Comparison of ENCODE assay signal across 7 mouse cellular contexts in the genomic region with DNA sequence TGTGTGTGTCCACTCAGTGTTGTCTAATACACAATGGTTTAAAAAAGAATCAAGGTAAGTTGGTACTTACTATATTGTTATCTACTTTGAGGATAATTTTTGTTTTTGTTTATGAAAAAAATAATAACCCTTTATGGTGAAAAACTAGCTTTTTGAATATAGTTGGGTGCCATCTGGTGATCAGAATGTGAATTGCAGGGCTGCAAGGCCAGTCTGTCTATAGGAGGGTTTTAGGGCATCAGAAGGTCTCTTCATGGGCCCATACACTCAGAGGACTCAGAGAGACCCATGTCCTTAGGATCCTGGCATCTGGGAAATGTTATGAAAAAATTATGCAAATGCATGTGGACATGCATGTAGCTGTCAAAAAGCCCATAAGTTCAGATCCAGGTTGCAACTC. TPM values are rescaled to one million over a fixed set of nuclear protein-coding genes. Genes with fewer than 3 reads are reported as not detected.
DNase-seq lines count a peak whose midpoint lies in the region; ATAC-seq and TF ChIP-seq lines count a peak whose summit lies in the region.

No protein-coding gene starts in this region.

- H3K9ac ChIP-seq in hindbrain, embryonic 11.5 days (ENCODE audit: low read depth, low read length): no peak overlapping the region
- H3K9ac ChIP-seq in hindbrain, embryonic 16.5 days (ENCODE audit: low read depth, low read length): no peak overlapping the region

- H3K27ac ChIP-seq in hindbrain, embryonic 11.5 days (ENCODE audit: low read depth, low read length): no peak overlapping the region
- H3K27ac ChIP-seq in hindbrain, embryonic 16.5 days (ENCODE audit: low read depth, low read length): no peak overlapping the region

- no peak for ATAC-seq in hindbrain, embryonic 11.5 days (ENCODE audit: low FRiP score)
- ATAC-seq in hindbrain, embryonic 16.5 days: no peak

- TF ChIP-seq CTCF in E14TG2a.4 (conservative IDR thresholded peaks at IDR 0.05; ENCODE audit: low read length): peak; percentile 84

- DNase-seq in hindbrain, embryonic 11.5 days (ENCODE audit: low spot score): peak; percentile 53
- DNase-seq in 416B (ENCODE audit: low read depth): peak; percentile 14
- DNase-seq in cerebellum, postnatal 25 days: peak; percentile 44 to 75
- peak; percentile 37 to 68 for DNase-seq in kidney, postnatal 25 days
- peak; percentile 40 for DNase-seq in retina, postnatal 1 day

- no peaks in the 10 kb centered on the region for H3K27me3 ChIP-seq in hindbrain, embryonic 11.5 days (ENCODE audit: control insufficient read depth, insufficient read depth, low read length)
- no peaks in the 10 kb centered on the region for H3K27me3 ChIP-seq in hindbrain, embryonic 16.5 days (replicated peaks; ENCODE audit: control insufficient read depth, insufficient read depth, low read length)
- no peaks in the 10 kb centered on the region for H3K27me3 ChIP-seq in E14TG2a.4 (ENCODE audit: insufficient read depth, low read length)

- H3K4me3 ChIP-seq in hindbrain, embryonic 11.5 days (ENCODE audit: low read depth, low read length): no peak overlapping the region
- H3K4me3 ChIP-seq in hindbrain, embryonic 16.5 days (ENCODE audit: low read length): no peak overlapping the region
- no peak overlapping the region for H3K4me3 ChIP-seq in E14TG2a.4 (replicated peaks; ENCODE audit: low read length)

- no peak overlapping the region for H3K4me2 ChIP-seq in hindbrain, embryonic 11.5 days (replicated peaks; ENCODE audit: low read depth, low read length)
- H3K4me2 ChIP-seq in hindbrain, embryonic 16.5 days (ENCODE audit: low read length): no peak overlapping the region

- no peaks in the 10 kb centered on the region for H3K4me1 ChIP-seq in hindbrain, embryonic 11.5 days (replicated peaks; ENCODE audit: control insufficient read depth, insufficient read depth, low read length)
- no peaks in the 10 kb centered on the region for H3K4me1 ChIP-seq in hindbrain, embryonic 16.5 days (ENCODE audit: control insufficient read depth, insufficient read depth, low read depth, low read length)
- peaks cover 22% of the 10 kb centered on the region for H3K4me1 ChIP-seq in E14TG2a.4 (replicated peaks; ENCODE audit: low read depth, low read length)

- no peaks in the 10 kb centered on the region for H3K36me3 ChIP-seq in hindbrain, embryonic 11.5 days (ENCODE audit: control insufficient read depth, insufficient read depth, low read length)
- no peaks in the 10 kb centered on the region for H3K36me3 ChIP-seq in hindbrain, embryonic 16.5 days (ENCODE audit: control insufficient read depth, insufficient read depth, low read length)
- no peaks in the 10 kb centered on the region for H3K36me3 ChIP-seq in E14TG2a.4 (ENCODE audit: insufficient read depth, low read length)

- no peaks in the 10 kb centered on the region for H3K9me3 ChIP-seq in hindbrain, embryonic 11.5 days (ENCODE audit: control insufficient read depth, low read length)
- H3K9me3 ChIP-seq in hindbrain, embryonic 16.5 days (ENCODE audit: control insufficient read depth, low read length): no peaks in the 10 kb centered on the region
- H3K9me3 ChIP-seq in E14TG2a.4 (ENCODE audit: low read length): no peaks in the 10 kb centered on the region

RNA-seq across cellular contexts. Expression of a gene that starts 34.2 kb away (rescaled TPM):
- polyA plus RNA-seq in hindbrain, embryonic 11.5 days (2014; fragmentation: Nextera tagmentation; extraction: Ambion mirVana): 733 and 747 TPM in 2 replicates
- 710 and 810 TPM in 2 replicates for polyA plus RNA-seq in hindbrain, embryonic 16.5 days (2015; fragmentation: Nextera tagmentation; extraction: Ambion mirVana)

RNA-seq across cellular contexts. Expression of a gene that starts 59.4 kb away (rescaled TPM):
- 460 and 466 TPM in 2 replicates for polyA plus RNA-seq in hindbrain, embryonic 11.5 days (2014; fragmentation: Nextera tagmentation; extraction: Ambion mirVana)
- 226 and 232 TPM in 2 replicates for polyA plus RNA-seq in hindbrain, embryonic 16.5 days (2015; fragmentation: Nextera tagmentation; extraction: Ambion mirVana)
